Mouse (Mus musculus) heart, adult 8-10 months (tissue): ENCODE measurements around the gene Fmnl2. TPM values are rescaled to one million over a fixed set of nuclear protein-coding genes. Genes with fewer than 3 reads are reported as not detected.

Experiments used
- DNase-seq: peaks from one replicate; pipeline ENCODE4 v3.0.0; 2022; ENCODE audit warnings: low spot score
- total RNA-seq, 4 experiments: library from RNA; stranded (reverse); gene quantifications; 2 replicates each; pipeline ENCODE4 v1.2.4; 2022

Fmnl2 gene
- total RNA-seq, 4 experiments from 2014 or later: 4.4 to 5.0 (median 4.8) TPM

- peak; percentile 90 for DNase-seq
Measured at GRCm38 (mm10) chr2:52955090-52955489, 97.4 kb downstream of the Fmnl2 start.

- DNase-seq: no peak
Measured at GRCm38 (mm10) chr2:52955831-52956230, 98.2 kb downstream of the Fmnl2 start.

GRCm38 (mm10) chr2:52957771-52958534 lies 100.3 kb downstream of the Fmnl2 start:
- DNase-seq: no peak

- DNase-seq: peak; percentile 66
Measured at GRCm38 (mm10) chr2:52958535-52959290, 101.1 kb downstream of the Fmnl2 start.

GRCm38 (mm10) chr2:52959291-52959621 lies 101.6 kb downstream of the Fmnl2 start:
- DNase-seq: no peak

- DNase-seq: no peak
Measured at GRCm38 (mm10) chr2:52959982-52960381, 102.3 kb downstream of the Fmnl2 start.

DNA sequence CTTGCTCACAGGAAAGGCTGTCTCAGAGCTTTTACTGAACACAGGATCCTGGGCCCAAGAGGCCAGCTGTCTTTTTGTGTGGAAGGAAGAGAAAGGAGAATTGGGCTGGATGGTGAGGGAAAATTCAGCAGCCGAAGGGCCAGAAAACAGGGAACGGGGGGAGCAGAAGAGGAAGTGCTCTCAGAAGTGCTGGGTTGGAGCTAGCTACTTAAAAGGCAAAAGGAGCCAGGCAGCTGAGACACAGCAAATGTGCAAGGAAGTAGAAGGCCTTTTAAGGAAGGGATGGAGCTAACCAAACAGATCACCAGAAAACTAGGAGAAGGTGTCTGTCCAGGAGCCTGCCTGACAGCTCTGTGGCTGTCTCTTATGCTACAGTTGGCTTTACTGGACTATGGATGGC lies 103.0 kb downstream of the Fmnl2 start:
- DNase-seq: peak; percentile 36

DNA sequence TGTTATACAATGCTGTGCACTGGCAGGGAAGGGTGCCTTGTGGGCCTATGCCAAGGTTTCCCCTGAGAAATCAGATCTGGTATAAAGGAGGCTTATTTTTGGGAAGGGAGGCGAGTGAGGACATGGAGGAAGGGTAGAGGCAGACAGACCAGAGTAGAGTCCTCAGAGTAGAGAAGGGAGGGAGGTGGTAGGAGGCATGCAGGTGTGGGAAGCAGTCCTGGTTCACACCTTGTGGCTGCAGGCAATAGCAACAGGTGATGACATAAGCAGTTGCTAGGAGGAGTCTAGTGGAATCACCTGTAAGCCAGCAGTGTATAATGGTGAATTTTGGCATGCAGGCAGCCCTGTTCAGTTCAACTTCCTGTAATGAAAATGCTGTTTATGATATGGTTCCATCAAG lies 105.8 kb downstream of the Fmnl2 start:
- no peak for DNase-seq

DNA sequence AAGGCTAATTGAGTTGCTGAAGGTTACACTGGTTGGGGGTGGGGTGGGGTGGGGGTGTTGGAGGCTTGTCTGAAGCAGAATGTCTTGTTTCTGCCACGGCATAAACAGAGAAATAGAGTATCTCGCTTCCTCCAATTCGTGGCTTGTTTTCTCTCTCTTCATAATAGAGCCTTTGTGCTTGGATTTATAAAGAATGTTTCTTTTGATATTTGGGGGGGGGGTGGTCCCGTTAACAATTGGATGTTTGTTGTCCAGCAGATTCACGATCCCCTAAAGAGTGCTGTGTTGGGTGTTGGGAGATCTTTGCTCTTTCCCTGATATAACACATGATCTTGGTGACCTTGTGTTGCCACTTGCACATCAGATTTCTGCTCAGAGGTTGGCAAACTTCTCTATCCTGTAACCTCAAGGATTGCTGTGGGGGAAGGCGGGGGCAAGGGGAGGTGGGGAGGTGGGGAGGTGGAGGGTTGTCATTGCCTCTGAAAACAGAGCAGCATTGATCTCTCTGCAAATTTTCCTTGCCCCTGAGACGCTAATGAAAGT lies 106.8 kb downstream of the Fmnl2 start:
- no peak for DNase-seq

DNA sequence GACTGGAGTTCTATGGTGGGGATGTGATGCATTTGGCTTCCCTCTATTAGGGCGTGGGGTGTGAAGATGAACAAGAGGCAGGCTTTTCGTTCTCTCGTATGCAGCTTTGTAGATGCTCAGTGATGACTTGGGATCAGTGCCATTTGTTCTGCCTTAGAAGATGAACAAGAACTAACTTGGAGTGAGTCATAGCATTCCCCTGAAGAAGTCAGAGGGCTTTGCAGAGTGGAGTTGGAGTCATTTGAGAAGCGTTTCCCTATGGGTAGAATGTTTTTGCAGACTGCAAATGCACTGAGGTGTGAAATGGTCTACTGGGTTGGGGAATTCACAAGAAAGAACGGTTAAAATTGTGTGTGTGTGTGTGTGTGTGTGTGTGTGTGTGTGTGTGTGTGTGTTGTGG lies 108.6 kb downstream of the Fmnl2 start:
- DNase-seq: no peak

DNA sequence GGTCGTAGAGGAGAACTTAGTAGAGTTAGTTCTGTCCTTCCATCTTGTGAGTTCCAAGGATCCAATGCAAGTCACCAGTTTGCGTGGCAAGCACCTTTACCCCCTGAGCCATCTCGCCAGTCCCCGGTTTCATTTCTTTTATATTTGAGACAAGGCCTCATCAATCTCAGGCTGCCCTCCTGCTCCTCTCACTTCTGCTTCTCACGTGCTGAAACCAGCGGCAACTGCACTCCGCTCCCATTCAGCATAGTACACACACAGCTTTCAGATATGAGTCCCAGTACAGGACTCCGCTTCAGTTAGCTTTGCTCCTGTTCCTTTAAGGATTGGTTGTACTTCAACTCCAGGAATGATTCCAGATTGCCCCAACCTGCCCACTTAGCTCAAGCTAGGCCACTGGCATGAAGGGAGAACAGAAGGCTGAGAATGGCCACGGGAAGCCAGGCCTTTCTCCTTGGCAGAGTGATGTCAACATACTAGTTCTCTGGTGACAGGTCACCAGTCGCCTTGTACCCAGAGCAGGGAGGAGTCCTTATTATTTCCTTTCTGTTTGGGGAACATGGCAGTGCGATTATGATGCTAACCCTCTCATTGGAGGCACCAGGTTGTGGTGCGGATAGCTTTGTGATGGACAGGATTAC lies 109.3 kb downstream of the Fmnl2 start:
- DNase-seq: no peak

GRCm38 (mm10) chr2:52967461-52967823 lies 109.8 kb downstream of the Fmnl2 start:
- no peak for DNase-seq

GRCm38 (mm10) chr2:52968884-52969283 lies 111.2 kb downstream of the Fmnl2 start:
- DNase-seq: no peak

DNA sequence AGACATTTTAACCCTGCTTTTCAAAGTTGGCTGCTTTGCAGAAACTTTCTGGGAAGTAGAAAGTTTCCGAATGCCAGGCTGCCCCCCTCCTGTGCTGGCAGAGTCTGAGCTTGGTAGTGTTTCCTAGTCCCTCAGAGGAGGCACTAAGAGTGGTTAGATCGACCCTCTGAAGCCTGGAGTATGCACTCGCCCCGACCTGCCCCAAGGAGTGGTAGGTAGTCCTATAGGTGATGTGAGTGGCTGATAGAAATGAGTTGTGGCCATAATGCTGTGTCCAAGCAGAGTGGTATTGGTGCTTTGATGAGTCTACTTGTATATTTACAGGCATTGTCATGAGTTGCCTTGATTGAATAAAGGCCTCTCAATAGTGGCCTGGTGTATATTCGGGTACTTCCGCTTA lies 116.4 kb downstream of the Fmnl2 start:
- no peak for DNase-seq

- no peak for DNase-seq
Measured at GRCm38 (mm10) chr2:52974776-52975175, 117.1 kb downstream of the Fmnl2 start.

- DNase-seq: no peak
Measured at GRCm38 (mm10) chr2:52977921-52978675, 120.4 kb downstream of the Fmnl2 start.

- DNase-seq: no peak
Measured at GRCm38 (mm10) chr2:52978796-52979195, 121.1 kb downstream of the Fmnl2 start.

- no peak for DNase-seq
Measured at GRCm38 (mm10) chr2:52979280-52979763, 121.7 kb downstream of the Fmnl2 start.

DNA sequence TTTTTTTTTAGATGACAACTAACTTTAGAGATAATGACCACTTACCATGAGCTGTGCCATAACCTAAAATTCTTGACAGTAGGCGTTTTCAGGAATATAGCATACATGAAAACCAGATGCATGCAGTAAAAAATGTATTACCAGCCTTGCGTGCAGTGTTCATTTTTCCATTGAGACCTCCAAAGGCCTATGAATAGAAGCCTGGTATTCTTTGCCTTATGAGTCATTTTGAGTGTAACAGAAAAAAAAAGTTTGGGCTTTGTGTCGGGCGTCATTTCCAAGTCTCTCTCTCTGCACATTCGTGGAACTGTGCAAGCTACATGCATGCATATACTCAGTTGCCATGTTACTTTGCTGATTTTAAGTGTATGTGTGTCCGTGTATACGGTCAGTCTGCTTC lies 123.5 kb downstream of the Fmnl2 start:
- DNase-seq: no peak

GRCm38 (mm10) chr2:52981595-52981994 lies 123.9 kb downstream of the Fmnl2 start:
- DNase-seq: no peak

GRCm38 (mm10) chr2:52982502-52982901 lies 124.8 kb downstream of the Fmnl2 start:
- DNase-seq: no peak

GRCm38 (mm10) chr2:52984556-52984955 lies 126.9 kb downstream of the Fmnl2 start:
- DNase-seq: no peak
